Mouse (Mus musculus) frontal cortex, postnatal 36 days (tissue): Measurements from ENCODE around the gene Bdp1.

Experiments used
- DNase-seq, 2 experiments: peaks; one replicate each; pipeline ENCODE4 v3.0.0; 2022; ENCODE audit warnings: low spot score in 2 of 2

The Bdp1 gene

GRCm38 (mm10) chr13:100001790-100002196 lies 102.1 kb downstream of the Bdp1 start:
- peak; percentile 77 to 88 for DNase-seq

DNA sequence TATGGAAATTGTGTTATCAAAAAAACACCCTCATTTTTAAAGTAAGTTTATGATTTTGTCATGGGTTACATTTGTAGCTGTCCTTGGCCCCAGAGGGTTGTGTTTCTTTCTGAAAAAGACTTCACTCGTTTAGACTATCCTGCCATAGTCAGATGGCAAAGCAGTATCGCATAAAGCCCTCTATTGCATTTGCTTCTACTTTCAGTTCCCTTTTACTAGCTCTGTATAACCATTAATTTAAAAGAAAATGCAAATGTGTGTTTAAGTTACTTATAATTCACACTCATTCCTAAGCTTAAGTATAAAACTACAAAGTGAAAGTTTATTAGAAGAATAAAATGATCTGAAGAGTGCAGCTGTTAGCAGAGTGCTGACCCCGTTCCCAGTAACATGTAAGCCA lies 104.8 kb downstream of the Bdp1 start:
- no peak for DNase-seq

DNA sequence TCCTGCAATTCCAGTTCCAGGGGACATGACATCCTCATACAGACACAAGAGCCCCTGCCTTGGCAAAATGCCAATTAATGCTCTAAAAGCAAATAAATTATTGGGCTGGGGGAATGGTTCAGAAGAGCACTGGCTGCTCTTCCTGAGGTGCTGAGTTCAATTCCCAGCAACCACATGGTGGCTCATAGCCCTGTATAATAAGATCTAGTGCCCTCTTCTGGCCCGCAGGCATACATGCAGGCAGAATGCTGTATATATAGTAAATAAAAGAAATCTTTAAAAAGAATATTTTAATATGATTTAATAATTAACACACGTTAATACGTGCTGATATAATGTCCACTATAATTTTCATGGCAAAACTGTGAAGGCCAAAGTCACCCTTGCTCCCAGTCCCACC lies 105.8 kb downstream of the Bdp1 start:
- no peak for DNase-seq

GRCm38 (mm10) chr13:99989592-99989991 lies 114.3 kb downstream of the Bdp1 start:
- DNase-seq = no peak

GRCm38 (mm10) chr13:99983320-99983719 lies 120.5 kb downstream of the Bdp1 start:
- DNase-seq = no peak

GRCm38 (mm10) chr13:99979406-99979805 lies 124.5 kb downstream of the Bdp1 start:
- no peak for DNase-seq

DNA sequence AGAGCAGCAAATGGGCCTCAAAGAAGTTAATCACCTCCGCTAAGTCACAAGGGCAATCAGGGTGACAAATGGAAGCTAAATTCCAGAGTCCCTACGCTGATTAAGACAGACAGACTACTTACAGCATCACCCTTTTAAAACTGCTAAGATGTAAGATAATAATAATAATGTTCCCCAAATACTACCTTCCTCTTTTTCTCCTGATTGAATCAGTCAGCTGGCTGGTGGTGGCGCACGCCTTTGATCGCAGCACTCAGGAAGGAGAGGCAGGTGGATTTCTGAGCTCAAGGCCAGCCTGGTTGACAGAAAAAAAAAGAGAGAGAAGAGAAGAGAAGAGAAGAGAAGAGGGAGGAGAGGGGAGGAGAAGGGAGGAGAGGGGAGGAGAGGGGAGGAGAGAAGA lies 133.8 kb downstream of the Bdp1 start:
- no peak for DNase-seq
